ENCODE assay signal across 8 mouse cellular contexts in genomic region chr17:31826669-31827068, GRCm38 (mm10). TPM values are rescaled to one million over a fixed set of nuclear protein-coding genes. Genes with fewer than 3 reads are reported as not detected.
DNase-seq lines count a peak whose midpoint lies in the region; ATAC-seq and TF ChIP-seq lines count a peak whose summit lies in the region.

No protein-coding gene starts in this region.

- WGBS in forebrain, embryonic 13.5 days = 62% methylated on average over 6 of the region's 6 CpGs
- 23% methylated on average over 6 of the region's 6 CpGs for WGBS in forebrain, postnatal 0 days
- 16% methylated on average over 6 of the region's 6 CpGs for WGBS in heart, embryonic 15.5 days
- WGBS in lung, embryonic 14.5 days = 21% methylated on average over 6 of the region's 6 CpGs

- no peaks in the 10 kb centered on the region for H3K9me3 ChIP-seq in forebrain, embryonic 13.5 days (replicated peaks)
- H3K9me3 ChIP-seq in forebrain, postnatal 0 days (ENCODE audit: low read length) = no peaks in the 10 kb centered on the region
- H3K9me3 ChIP-seq in heart, embryonic 15.5 days (replicated peaks) = no peaks in the 10 kb centered on the region
- no peaks in the 10 kb centered on the region for H3K9me3 ChIP-seq in lung, embryonic 14.5 days (ENCODE audit: low read depth, low read length)

- H3K4me3 ChIP-seq in forebrain, embryonic 13.5 days = no peak overlapping the region
- no peak overlapping the region for H3K4me3 ChIP-seq in forebrain, postnatal 0 days (ENCODE audit: low read depth, low read length)
- H3K4me3 ChIP-seq in heart, embryonic 15.5 days = no peak overlapping the region
- no peak overlapping the region for H3K4me3 ChIP-seq in lung, embryonic 14.5 days (ENCODE audit: low read depth, low read length)

- peaks cover 20% of the 10 kb centered on the region for H3K4me1 ChIP-seq in forebrain, embryonic 13.5 days
- peaks cover 4% of the 10 kb centered on the region; the same call in 1 of the 2 replicates for H3K4me1 ChIP-seq in forebrain, postnatal 0 days (ENCODE audit: insufficient read depth)
- H3K4me1 ChIP-seq in heart, embryonic 15.5 days (replicated peaks) = peaks cover 40% of the 10 kb centered on the region
- H3K4me1 ChIP-seq in lung, embryonic 14.5 days (ENCODE audit: insufficient read depth) = peaks cover 22% of the 10 kb centered on the region

- no peak for TF ChIP-seq CTCF in forebrain, postnatal 0 days (IDR thresholded peaks at IDR 0.05; ENCODE audit: low read depth)
- no peak for TF ChIP-seq CTCF in lung, embryonic 14.5 days (IDR thresholded peaks at IDR 0.05; ENCODE audit: low read depth)

- 0 out of 2 replicates have a peak, but pooled peaks have one; percentile 24 for ATAC-seq in forebrain, embryonic 13.5 days
- no peak for ATAC-seq in forebrain, postnatal 0 days
- peak; percentile 29; the same call in 1 of the 2 replicates for ATAC-seq in heart, embryonic 15.5 days (replicated peaks; ENCODE audit: insufficient number of reproducible peaks, insufficient read depth, low FRiP score, low read depth)
- ATAC-seq in lung, embryonic 14.5 days (ENCODE audit: insufficient read depth) = peak; percentile 16; the same call in 1 of the 2 replicates

- H3K36me3 ChIP-seq in forebrain, embryonic 13.5 days (ENCODE audit: poor library complexity, severe bottlenecking) = no peaks in the 10 kb centered on the region
- no peaks in the 10 kb centered on the region for H3K36me3 ChIP-seq in forebrain, postnatal 0 days (ENCODE audit: insufficient read depth)
- no peaks in the 10 kb centered on the region for H3K36me3 ChIP-seq in heart, embryonic 15.5 days
- H3K36me3 ChIP-seq in lung, embryonic 14.5 days (ENCODE audit: insufficient read depth) = no peaks in the 10 kb centered on the region

- no peaks in the 10 kb centered on the region for H3K27me3 ChIP-seq in forebrain, embryonic 13.5 days
- H3K27me3 ChIP-seq in forebrain, postnatal 0 days (ENCODE audit: insufficient read depth, low read length) = no peaks in the 10 kb centered on the region
- H3K27me3 ChIP-seq in heart, embryonic 15.5 days = no peaks in the 10 kb centered on the region
- no peaks in the 10 kb centered on the region for H3K27me3 ChIP-seq in lung, embryonic 14.5 days (ENCODE audit: insufficient read depth, low read length)

- H3K9ac ChIP-seq in forebrain, embryonic 13.5 days = no peak overlapping the region
- H3K9ac ChIP-seq in forebrain, postnatal 0 days = no peak overlapping the region
- no peak overlapping the region for H3K9ac ChIP-seq in heart, embryonic 15.5 days
- H3K9ac ChIP-seq in lung, embryonic 14.5 days = no peak overlapping the region

- DNase-seq in forebrain, postnatal 0 days = no peak
- peak; percentile 62 for DNase-seq in MN1 (ENCODE audit: low spot score)
- DNase-seq in lung, embryonic 14.5 days = peak; percentile 72
- DNase-seq in cerebellum, postnatal 25 days = no peak
- DNase-seq in urinary bladder, adult 2 months (ENCODE audit: low spot score) = no peak
- DNase-seq in layer of hippocampus, adult 18-20 months (ENCODE audit: low spot score in 2 of 2) = no peak

- peak overlapping the region; percentile 64 for H3K27ac ChIP-seq in forebrain, embryonic 13.5 days
- no peak overlapping the region for H3K27ac ChIP-seq in forebrain, postnatal 0 days (ENCODE audit: low read depth, low read length)
- peak overlapping the region; percentile 95 for H3K27ac ChIP-seq in heart, embryonic 15.5 days
- H3K27ac ChIP-seq in lung, embryonic 14.5 days (ENCODE audit: low read depth) = peak overlapping the region; percentile 94

- no peak overlapping the region for H3K4me2 ChIP-seq in forebrain, embryonic 13.5 days
- H3K4me2 ChIP-seq in forebrain, postnatal 0 days (ENCODE audit: low read depth) = no peak overlapping the region
- H3K4me2 ChIP-seq in heart, embryonic 15.5 days = no peak overlapping the region
- H3K4me2 ChIP-seq in lung, embryonic 14.5 days = no peak overlapping the region

RNA-seq across cellular contexts. Expression of gene Sik1, which starts 28.9 kb away (rescaled TPM):
- polyA plus RNA-seq in forebrain, embryonic 13.5 days (2015; fragmentation: Nextera tagmentation; extraction: Ambion mirVana) = 13.5 and 13.8 TPM in 2 replicates
- total RNA-seq in forebrain, postnatal 0 days (2014; rRNA removed) = 34.6 and 42.2 TPM in 2 replicates
- 18.6 and 19.4 TPM in 2 replicates for polyA plus RNA-seq in forebrain, postnatal 0 days (2015; fragmentation: Nextera tagmentation; extraction: Ambion mirVana)
- 16.4 and 22.5 TPM in 2 replicates for polyA plus RNA-seq in heart, embryonic 15.5 days (2015; fragmentation: Nextera tagmentation; extraction: Ambion mirVana)
- polyA plus RNA-seq in lung, embryonic 14.5 days (2014; fragmentation: Nextera tagmentation; extraction: Ambion mirVana) = 25.0 and 26.2 TPM in 2 replicates
- 32.3 and 34.9 TPM in 2 replicates for polyA plus RNA-seq in urinary bladder, adult 2 months (2012; rRNA removed)
- total RNA-seq in layer of hippocampus, adult 18-20 months (2021) = 10 to 100 TPM; 17.0 to 20.1 TPM

Comparison
In these comparisons a context has a peak if more than half of its experiments do, and no peak if none do; other contexts are left out.
1. DNase-seq: peak in MN1 (single experiment) and lung, embryonic 14.5 days (single experiment); none in forebrain, postnatal 0 days (single experiment), cerebellum, postnatal 25 days (0 of 2), urinary bladder, adult 2 months (single experiment) and layer of hippocampus, adult 18-20 months (0 of 2).